Mouse (Mus musculus): ENCODE results near the gene B130006D01Rik.

The B130006D01Rik gene

DNA sequence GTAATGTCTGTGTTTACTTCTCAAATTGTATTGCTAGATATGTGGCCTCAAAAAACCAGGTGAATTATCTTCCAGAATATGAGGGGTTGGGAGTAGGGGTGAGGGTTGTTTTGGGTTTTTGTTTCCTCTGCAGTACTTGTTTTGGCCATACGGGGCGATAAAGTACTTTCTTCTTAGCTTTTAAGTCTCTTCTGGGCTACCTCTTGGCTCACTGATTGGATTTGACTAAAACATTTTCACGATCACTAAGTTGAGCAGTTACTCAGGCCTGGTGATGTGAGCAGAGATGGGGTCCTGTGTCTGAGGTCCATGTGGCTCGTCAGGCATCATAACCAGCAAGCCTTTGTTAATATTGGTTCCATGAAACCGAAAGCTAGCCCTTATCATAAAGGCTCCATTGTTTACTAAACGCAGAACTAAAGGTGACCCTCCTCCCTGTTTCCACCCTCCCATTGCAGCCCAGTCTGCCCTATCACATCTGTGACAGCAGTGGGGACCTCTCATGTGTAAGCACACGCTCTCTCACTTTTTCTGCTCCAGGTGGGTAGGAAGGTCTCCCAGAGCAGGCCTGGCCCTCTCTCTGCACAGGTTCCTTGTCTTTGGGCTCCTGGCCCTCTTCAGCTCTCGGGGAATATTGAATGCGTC, 47.5 kb downstream of the B130006D01Rik start:
- DNase-seq (ENCODE audit: low spot score in 2 of 2) = no peak

DNA sequence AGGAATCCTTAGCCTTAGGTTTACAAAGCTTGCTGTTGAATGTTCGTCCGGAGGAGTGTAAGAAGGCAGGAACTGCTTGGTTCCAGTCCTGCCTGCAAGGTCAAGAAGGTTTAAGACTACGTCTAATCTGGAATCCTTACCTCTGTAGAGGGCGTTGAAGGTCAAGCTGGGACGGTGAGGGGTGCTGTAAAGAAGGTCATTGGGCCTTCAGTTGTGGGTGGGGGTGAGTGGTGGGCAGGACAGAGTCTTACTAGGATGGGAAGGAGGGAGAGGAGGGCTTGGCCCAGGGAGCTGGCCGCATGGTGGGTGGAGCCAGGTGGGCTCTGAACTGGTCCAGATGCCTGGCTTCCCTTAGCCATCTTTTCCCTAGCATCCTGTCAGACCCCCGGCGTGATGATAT, 48.3 kb downstream of the B130006D01Rik start:
- no peak for DNase-seq (ENCODE audit: low spot score in 2 of 2)

DNA sequence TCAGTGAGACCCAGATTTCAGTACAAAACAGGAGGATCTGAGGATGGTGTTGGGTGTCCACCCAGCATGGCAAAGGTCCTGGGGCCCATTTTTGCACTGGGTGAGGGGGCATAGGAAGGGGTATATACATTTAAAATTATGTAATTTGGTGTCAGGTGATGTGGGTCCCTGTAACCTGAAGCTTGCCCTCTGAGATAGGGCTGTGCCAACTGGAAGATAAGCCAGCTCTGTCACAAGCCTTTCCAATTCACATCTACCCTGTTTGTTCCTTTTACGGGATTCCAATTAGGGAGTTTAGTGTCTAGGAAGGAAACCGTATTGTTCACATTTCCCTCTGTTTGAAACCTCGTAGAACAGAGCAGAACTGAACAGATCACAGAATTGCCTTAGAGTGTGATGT, 49.9 kb downstream of the B130006D01Rik start:
- no peak for DNase-seq (ENCODE audit: low spot score in 2 of 2)

Data from spleen, postnatal 4 days (tissue).